Mouse (Mus musculus) bone marrow, adult 2 months (tissue): ENCODE measurements around the gene Oprm1. TPM values are rescaled to one million over a fixed set of nuclear protein-coding genes. Genes with fewer than 3 reads are reported as not detected.

Source experiments
- H3K27ac ChIP-seq: fragments of 200-500 bp; 2 replicates; pipeline ENCODE4 v1.5.1; 2012; ENCODE audit warnings: low read depth, mild to moderate bottlenecking, control low read depth, inconsistent platforms, low read length; ENCODE audit not compliant: control insufficient read depth, poor library complexity, insufficient read depth
- H3K4me1 ChIP-seq: fragments of 200-500 bp; 2 replicates; pipeline ENCODE4 v1.6.1; 2011; ENCODE audit warnings: low read length; ENCODE audit not compliant: control insufficient read depth, insufficient read depth
- H3K4me3 ChIP-seq: fragments of 200-500 bp; replicated peaks from 2 replicates; pipeline ENCODE3; 2011; ENCODE audit warnings: mild to moderate bottlenecking, low read depth, low read length, control low read depth; ENCODE audit not compliant: control insufficient read depth
- CTCF ChIP-seq: fragments of 200-500 bp; IDR thresholded peaks from 2 replicates; pipeline ENCODE4 v1.5.1; 2011; ENCODE audit warnings: low read length, control low read depth; ENCODE audit not compliant: control insufficient read depth, insufficient read depth
- POLR2A ChIP-seq: fragments of 200-500 bp; IDR thresholded peaks from 2 replicates; pipeline ENCODE4 v1.6.1; 2011; ENCODE audit warnings: low read depth, mild to moderate bottlenecking, control low read depth, low read length, borderline replicate concordance; ENCODE audit not compliant: control insufficient read depth
- WGBS: fragments of 180-500 bp; shearing (Covaris S2); methylation state at CpG from one replicate; pipeline ENCODE4 v1.1.7; 2018; 5-methylcytosine and 5-hydroxymethylcytosine counted together
- polyA plus RNA-seq: library from polyadenylated mRNA; stranded (reverse); fragments of >200 nt; gene quantifications from 2 replicates; pipeline ENCODE4 v1.2.4, GENCODE M21; 2011; ENCODE audit warnings: low replicate concordance; ENCODE audit not compliant: missing spikeins, insufficient read depth, insufficient read length

The Oprm1 gene
- polyA plus RNA-seq, 1 experiment = not detected

- H3K4me3 ChIP-seq = no peak overlapping the region
- WGBS = 59% methylated on average over 1 of the region's 1 CpGs
- TF ChIP-seq CTCF (no peak), POLR2A (no peak)
- no peaks in the 10 kb centered on the region for H3K4me1 ChIP-seq
- H3K27ac ChIP-seq = no peak overlapping the region
Measured at GRCm38 (mm10) chr10:6915991-6916390, 157.7 kb downstream of the Oprm1 start.

- TF ChIP-seq CTCF (no peak), POLR2A (no peak)
- Histone ChIP-seq H3K4me3 (no peak overlapping the region), H3K4me1 (no peaks in the 10 kb centered on the region), H3K27ac (no peak overlapping the region)
- 46% methylated on average over 6 of the region's 6 CpGs for WGBS
Measured at GRCm38 (mm10) chr10:6916545-6917257, 158.4 kb downstream of the Oprm1 start.

- Histone ChIP-seq H3K4me3 (no peak overlapping the region), H3K27ac (no peak overlapping the region), H3K4me1 (no peaks in the 10 kb centered on the region)
- TF ChIP-seq POLR2A (no peak), CTCF (no peak)
- 86% methylated on average over 2 of the region's 2 CpGs for WGBS
Measured at GRCm38 (mm10) chr10:6926724-6927123, 168.4 kb downstream of the Oprm1 start.

GRCm38 (mm10) chr10:6927600-6928223 is 169.4 kb downstream of the Oprm1 start:
- no peak for TF ChIP-seq POLR2A
- no peak for TF ChIP-seq CTCF
- Histone ChIP-seq H3K27ac (no peak overlapping the region), H3K4me3 (no peak overlapping the region), H3K4me1 (no peaks in the 10 kb centered on the region)
- WGBS = 74% methylated on average over 4 of the region's 4 CpGs

- H3K4me1 ChIP-seq = no peaks in the 10 kb centered on the region
- 68% methylated on average over 1 of the region's 1 CpGs for WGBS
- H3K4me3 ChIP-seq = no peak overlapping the region
Measured at GRCm38 (mm10) chr10:6928905-6929304, 170.6 kb downstream of the Oprm1 start.

GRCm38 (mm10) chr10:6930398-6930797 is 172.1 kb downstream of the Oprm1 start:
- H3K27ac ChIP-seq = no peak overlapping the region
- no peaks in the 10 kb centered on the region for H3K4me1 ChIP-seq
- TF ChIP-seq POLR2A (no peak), CTCF (no peak)
- H3K4me3 ChIP-seq = no peak overlapping the region
- 81% methylated on average over 1 of the region's 1 CpGs for WGBS

More at GRCm38 (mm10) chr10:6928905-6929304, 170.6 kb downstream of the Oprm1 start:
- TF ChIP-seq POLR2A = no peak
- TF ChIP-seq CTCF = no peak
- no peak overlapping the region for H3K27ac ChIP-seq

- Histone ChIP-seq H3K4me1 (no peaks in the 10 kb centered on the region), H3K27ac (no peak overlapping the region), H3K4me3 (no peak overlapping the region)
- no peak for TF ChIP-seq CTCF
- TF ChIP-seq POLR2A = no peak
- WGBS = 50% methylated on average over 2 of the region's 2 CpGs
Measured at GRCm38 (mm10) chr10:6930889-6931288, 172.6 kb downstream of the Oprm1 start.

GRCm38 (mm10) chr10:6934776-6935175 is 176.5 kb downstream of the Oprm1 start:
- no peak overlapping the region for H3K4me3 ChIP-seq
- no peaks in the 10 kb centered on the region for H3K4me1 ChIP-seq
- no peak for TF ChIP-seq POLR2A
- no peak for TF ChIP-seq CTCF
- WGBS = 75% methylated on average over 3 of the region's 3 CpGs
- no peak overlapping the region for H3K27ac ChIP-seq
